ENCODE assay signal across 8 mouse cellular contexts in genomic region chrX:105921421-105921820, GRCm38 (mm10). TPM values are rescaled to one million over a fixed set of nuclear protein-coding genes. Genes with fewer than 3 reads are reported as not detected.
DNase-seq lines count a peak whose midpoint lies in the region; ATAC-seq and TF ChIP-seq lines count a peak whose summit lies in the region.
"Had no signal": no experiment of that assay in that cellular context is flagged by ENCODE, and none has a peak within 500 bp of the region (broad histone marks: within the 10 kb centered on the region; RNA-seq: fewer than 3 reads in every experiment).

No protein-coding gene starts in this region.

- dilution Hi-C loops in CH12.LX (cut with MboI; ENCODE audit: extremely low pct_ligation_motif_present, extremely low pct_unique_long_range_greater_than_20kb, low sequenced_read_pairs): no loop called here

- H3K9me3 ChIP-seq in CH12.LX (replicated peaks; ENCODE audit: low read length): no peaks in the 10 kb centered on the region

- H3K4me1 ChIP-seq in CH12.LX (ENCODE audit: control insufficient read depth in 1 of 2, insufficient read depth in 2 of 2): peaks cover 0 to 16% of the 10 kb centered on the region in 2 experiments; a peak in 1 of 4 replicates

- peak; percentile 12 for TF ChIP-seq RAD21 in CH12.LX (IDR thresholded peaks at IDR 0.05; ENCODE audit: low read depth, low read length)

- peak; percentile 26 to 50; a peak in 2 of 4 replicates for TF ChIP-seq CTCF in CH12.LX (conservative IDR thresholded peaks at IDR 0.05 in 1 of 2, IDR thresholded peaks at IDR 0.05 in 1 of 2; ENCODE audit: low read depth in 2 of 2, low read length in 2 of 2)

- no peaks in the 10 kb centered on the region for H3K27me3 ChIP-seq in CH12.LX (replicated peaks)

- TF ChIP-seq EP300 in CH12.LX (IDR thresholded peaks at IDR 0.05; ENCODE audit: low read length): no peak

- peaks cover 91% of the 10 kb centered on the region for H3K79me2 ChIP-seq in CH12.LX (replicated peaks; ENCODE audit: control insufficient read depth, extremely low read depth, insufficient read depth, poor library complexity, severe bottlenecking)

- TF ChIP-seq POLR2A in CH12.LX (IDR thresholded peaks at IDR 0.05; ENCODE audit: low read depth, low read length): no peak

- H3K4me2 ChIP-seq in CH12.LX (ENCODE audit: insufficient read depth, low read depth, poor library complexity, severe bottlenecking): no peak overlapping the region

- no peak overlapping the region for H3K4me3 ChIP-seq in CH12.LX (replicated peaks in 1 of 3; ENCODE audit: low read depth in 2 of 3, low read length in 2 of 3, poor library complexity in 1 of 3)
- H3K4me3 ChIP-seq: myocyte had no signal

- peak; percentile 17 for DNase-seq in layer of hippocampus, adult 11-12 months (ENCODE audit: low spot score)
- no peak for DNase-seq in layer of hippocampus, adult 9-10 months (ENCODE audit: low spot score)
- DNase-seq in CH12.LX (ENCODE audit: extremely low read depth): peak; percentile 33
- peak; percentile 5 for DNase-seq in adrenal gland, adult 8-10 months
- no peak for DNase-seq in ovary, postnatal 36 days (ENCODE audit: low spot score)

- peak; percentile 52; the same call in 1 of the 2 replicates for ATAC-seq in megakaryocyte, adult 5-6 weeks (ENCODE audit: poor library complexity, severe bottlenecking)
- ATAC-seq in activated CD4-positive, CD25-positive, alpha-beta regulatory T cell, adult 4 months: no peak

- H3K9ac ChIP-seq in CH12.LX (ENCODE audit: insufficient read depth, low read depth): no peak overlapping the region

- no peak overlapping the region for H3K27ac ChIP-seq in CH12.LX (ENCODE audit: insufficient read depth, low read depth)

- peaks cover 0 to 21% of the 10 kb centered on the region in 2 experiments for H3K36me3 ChIP-seq in CH12.LX (replicated peaks in 1 of 2; ENCODE audit: control insufficient read depth in 1 of 2, insufficient read depth in 1 of 2, low read length in 1 of 2)

- in situ Hi-C loops in CH12.LX (cut with MboI; ENCODE audit: low pct_ligation_motif_present, low pct_unique_long_range_greater_than_20kb, low sequenced_read_pairs): loop anchor here (10.0 kb wide), 1 partner anchor 93 kb away; the partner anchor contains the start of genes Cox7b and Magt1

TF ChIP-seq in CH12.LX, 34 proteins besides CTCF, POLR2A, EP300 and RAD21:
- no peak for TF ChIP-seq MEF2A (IDR thresholded peaks at IDR 0.05; ENCODE audit: borderline replicate concordance, low read depth, low read length)
- no peak for TF ChIP-seq TBP (conservative IDR thresholded peaks at IDR 0.05; ENCODE audit: low read depth, low read length)
- TF ChIP-seq ZMIZ1 (IDR thresholded peaks at IDR 0.05; ENCODE audit: low read depth, low read length): no peak
TF ChIP-seq in CH12.LX: peak in this region for 0.

RNA-seq across cellular contexts. Expression of gene Atrx, which starts 7.8 kb away (rescaled TPM):
- total RNA-seq in CH12.LX (2012; rRNA removed) (64.3 and 67.1 TPM in 2 replicates), CH12.LX (2014; rRNA removed) (64.9 and 72.4 TPM in 2 replicates)
- 83.6 and 87.5 TPM in 2 replicates for polyA plus RNA-seq in CH12.LX (2012; ENCODE audit: insufficient read length, low read depth)
- 100 to 1,000 TPM; 105 to 165 (median 124) TPM for total RNA-seq in adrenal gland, adult 8-10 months (2022)
- 103 and 125 TPM in 2 replicates for total RNA-seq in megakaryocyte, adult 5-6 weeks (2015)
- total RNA-seq in megakaryocyte, adult 5-6 weeks (2017): 169 and 170 TPM in 2 replicates
- 100 to 1,000 TPM; 288 to 344 TPM for polyA plus RNA-seq in activated CD4-positive, CD25-positive, alpha-beta regulatory T cell, adult 4 months (2017; shearing (Covaris generic))

Comparison
In these comparisons a context has a peak if more than half of its experiments do, and no peak if none do; other contexts are left out.
1. DNase-seq: peak in layer of hippocampus, adult 11-12 months (single experiment), CH12.LX (single experiment) and adrenal gland, adult 8-10 months (single experiment); none in layer of hippocampus, adult 9-10 months (single experiment) and ovary, postnatal 36 days (single experiment).